Comparison of ENCODE assay signal across 13 mouse cellular contexts in genomic region chr5:93131401-93131800, GRCm38 (mm10). TPM values are rescaled to one million over a fixed set of nuclear protein-coding genes. Genes with fewer than 3 reads are reported as not detected.
DNase-seq lines count a peak whose midpoint lies in the region; ATAC-seq and TF ChIP-seq lines count a peak whose summit lies in the region.
"Had no signal": no experiment of that assay in that cellular context is flagged by ENCODE, and none has a peak within 500 bp of the region (broad histone marks: within the 10 kb centered on the region; RNA-seq: fewer than 3 reads in every experiment).

No protein-coding gene starts in this region.

- no peaks in the 10 kb centered on the region for H3K36me3 ChIP-seq in hindbrain, postnatal 0 days (ENCODE audit: insufficient read depth, low read length)
- no peaks in the 10 kb centered on the region for H3K36me3 ChIP-seq in hindbrain, embryonic 16.5 days (ENCODE audit: control insufficient read depth, insufficient read depth, low read length)
- no peaks in the 10 kb centered on the region for H3K36me3 ChIP-seq in limb, embryonic 12.5 days
- H3K36me3 ChIP-seq: liver, embryonic 12.5 days had no signal

- peak; percentile 30 for DNase-seq in hindbrain, postnatal 0 days (ENCODE audit: low spot score)
- DNase-seq in Muller cell, postnatal 12 days (ENCODE audit: inconsistent ontology term): peak; percentile 93
- DNase-seq in Patski (ENCODE audit: low read depth, low spot score): peak; percentile 86
- DNase-seq in thymus, postnatal 36 days: no peak
- no peak for DNase-seq in urinary bladder, adult 2 months (ENCODE audit: low spot score)
- DNase-seq: cerebellum, adult 9-10 months; gastrocnemius, postnatal 14 days; kidney, adult 11 months; right cerebral cortex, postnatal 4 days had no signal

- no peak overlapping the region for H3K9ac ChIP-seq in hindbrain, postnatal 0 days (replicated peaks; ENCODE audit: low read length)
- no peak overlapping the region for H3K9ac ChIP-seq in hindbrain, embryonic 16.5 days (ENCODE audit: low read depth, low read length)
- no peak overlapping the region for H3K9ac ChIP-seq in limb, embryonic 12.5 days (replicated peaks)
- H3K9ac ChIP-seq: liver, embryonic 12.5 days had no signal

- H3K4me3 ChIP-seq in hindbrain, postnatal 0 days (ENCODE audit: low read length): no peak overlapping the region
- H3K4me3 ChIP-seq in hindbrain, embryonic 16.5 days (ENCODE audit: low read length): no peak overlapping the region
- H3K4me3 ChIP-seq in limb, embryonic 12.5 days (replicated peaks): no peak overlapping the region
- H3K4me3 ChIP-seq: liver, embryonic 12.5 days had no signal

- in situ Hi-C loops in Patski (cut with MboI; ENCODE audit: low pct_unique_long_range_greater_than_20kb): loop anchor here (5.0 kb wide), 1 partner anchor 34 kb away; no protein-coding TSS in a partner anchor

- CTCF ChIA-PET in Patski (lab: Charles Lee): interaction anchor here (1.1 to 1.6 kb wide), 4 partner anchors 19 to 107 kb away, joined by 3 to 4 read pairs (median 4); no protein-coding TSS in a partner anchor

- no peak for ATAC-seq in hindbrain, postnatal 0 days
- ATAC-seq in hindbrain, embryonic 16.5 days: no peak
- peak; percentile 71 for ATAC-seq in Patski
- ATAC-seq in limb, embryonic 12.5 days (ENCODE audit: insufficient number of reproducible peaks, insufficient read depth, low FRiP score, low TSS enrichment, low read depth): no peak
- ATAC-seq: forebrain, embryonic 16.5 days; liver, embryonic 12.5 days had no signal

- TF ChIP-seq CTCF in hindbrain, postnatal 0 days (IDR thresholded peaks at IDR 0.05; ENCODE audit: low read depth): no peak
- no peak for TF ChIP-seq CTCF in Patski (IDR thresholded peaks at IDR 0.05)

- peaks cover 13% of the 10 kb centered on the region for H3K4me1 ChIP-seq in hindbrain, postnatal 0 days (ENCODE audit: insufficient read depth, low read length)
- H3K4me1 ChIP-seq in hindbrain, embryonic 16.5 days (ENCODE audit: control insufficient read depth, insufficient read depth, low read depth, low read length): peaks cover 47% of the 10 kb centered on the region
- H3K4me1 ChIP-seq in limb, embryonic 12.5 days (replicated peaks): peaks cover 96% of the 10 kb centered on the region

- H3K9me3 ChIP-seq in hindbrain, postnatal 0 days (ENCODE audit: low read length): no peaks in the 10 kb centered on the region
- H3K9me3 ChIP-seq in hindbrain, embryonic 16.5 days (ENCODE audit: control insufficient read depth, low read length): no peaks in the 10 kb centered on the region
- H3K9me3 ChIP-seq in limb, embryonic 12.5 days: no peaks in the 10 kb centered on the region
- H3K9me3 ChIP-seq: liver, embryonic 12.5 days had no signal

- no peak overlapping the region for H3K4me2 ChIP-seq in hindbrain, postnatal 0 days (ENCODE audit: low read depth, low read length)
- no peak overlapping the region for H3K4me2 ChIP-seq in hindbrain, embryonic 16.5 days (ENCODE audit: low read length)
- H3K4me2 ChIP-seq in limb, embryonic 12.5 days: 0 out of 2 replicates have a peak overlapping the region, but pooled peaks have one; percentile 30
- H3K4me2 ChIP-seq: liver, embryonic 12.5 days had no signal

- POLR2A ChIA-PET in Patski (lab: Charles Lee): interaction anchor here (1.1 to 2.1 kb wide), 2 partner anchors 26 to 274 kb away, joined by 3 to 8 read pairs; no protein-coding TSS in a partner anchor

- H3K27me3 ChIP-seq in hindbrain, postnatal 0 days (ENCODE audit: insufficient read depth, low read length): no peaks in the 10 kb centered on the region
- H3K27me3 ChIP-seq in hindbrain, embryonic 16.5 days (replicated peaks; ENCODE audit: control insufficient read depth, insufficient read depth, low read length): no peaks in the 10 kb centered on the region
- no peaks in the 10 kb centered on the region for H3K27me3 ChIP-seq in Patski
- H3K27me3 ChIP-seq in limb, embryonic 12.5 days: no peaks in the 10 kb centered on the region
- H3K27me3 ChIP-seq: liver, embryonic 12.5 days had no signal

- 33% methylated on average over 4 of the region's 4 CpGs for WGBS in hindbrain, postnatal 0 days
- WGBS in hindbrain, embryonic 16.5 days: 43% methylated on average over 4 of the region's 4 CpGs
- 65% methylated on average over 4 of the region's 4 CpGs for WGBS in limb, embryonic 12.5 days

- H3K27ac ChIP-seq in hindbrain, postnatal 0 days: no peak overlapping the region
- H3K27ac ChIP-seq in hindbrain, embryonic 16.5 days (ENCODE audit: low read depth, low read length): no peak overlapping the region
- peak overlapping the region; percentile 90; the same call in 1 of the 2 replicates for H3K27ac ChIP-seq in limb, embryonic 12.5 days
- H3K27ac ChIP-seq: liver, embryonic 12.5 days had no signal

RNA-seq across cellular contexts. Expression of gene Sept11, which starts 38.2 kb away (rescaled TPM):
- total RNA-seq in hindbrain, postnatal 0 days (2014; rRNA removed): 79.3 and 88.1 TPM in 2 replicates
- 92.2 and 92.5 TPM in 2 replicates for polyA plus RNA-seq in hindbrain, postnatal 0 days (2015; fragmentation: Nextera tagmentation; extraction: Ambion mirVana)
- 125 and 150 TPM in 2 replicates for polyA plus RNA-seq in hindbrain, embryonic 16.5 days (2015; fragmentation: Nextera tagmentation; extraction: Ambion mirVana)
- polyA plus RNA-seq in Patski (2021): 335 TPM
- polyA plus RNA-seq in limb, embryonic 12.5 days (2016; fragmentation: Nextera tagmentation; extraction: Ambion mirVana): 258 and 277 TPM in 2 replicates
- 27.9 and 30.9 TPM in 2 replicates for polyA plus RNA-seq in urinary bladder, adult 2 months (2012; rRNA removed)

Comparison
In these comparisons a context has a peak if more than half of its experiments do, and no peak if none do; other contexts are left out.
1. DNase-seq: peak in hindbrain, postnatal 0 days (single experiment), Muller cell, postnatal 12 days (single experiment) and Patski (single experiment); none in thymus, postnatal 36 days (0 of 2) and urinary bladder, adult 2 months (single experiment).